Mouse (Mus musculus): ENCODE results near the gene 1700025G04Rik.

DNA sequence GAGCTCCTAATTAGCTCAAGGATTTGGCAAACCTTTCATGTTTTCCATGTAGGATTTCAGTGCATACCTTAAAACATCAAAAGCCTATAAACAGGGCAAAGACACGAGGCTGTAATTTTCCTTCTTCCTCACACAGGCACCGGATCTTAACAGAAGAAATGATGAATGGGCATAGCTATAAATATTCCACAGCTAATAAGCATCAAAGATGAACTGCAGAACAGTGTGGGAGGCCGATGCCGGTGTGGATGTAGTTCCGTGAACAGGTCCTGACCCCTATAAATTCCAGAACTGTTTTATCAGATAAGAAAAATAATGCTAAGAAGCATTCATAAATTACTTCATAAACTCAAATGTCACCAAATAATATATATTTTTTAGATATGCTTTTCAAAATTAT, 42.5 kb downstream of the 1700025G04Rik start:
- TF ChIP-seq CTCF (IDR thresholded peaks at IDR 0.05; ENCODE audit: low read depth, low read length) (no peak), GATA1 (IDR thresholded peaks at IDR 0.05; ENCODE audit: borderline replicate concordance, low read length) (no peak)

All from G1E (cell line).